Mouse (Mus musculus) stomach, postnatal 0 days (tissue): ENCODE data around the gene Gbf1. TPM values are rescaled to one million over a fixed set of nuclear protein-coding genes. Genes with fewer than 3 reads are reported as not detected.
A peak's percentile ranks its signal among the peaks of the same experiment; 100 is the strongest.

Source experiments
- ATAC-seq: fragments of 200-750 bp; cut with Nextera tagmentation; 2 replicates; pipeline ENCODE4 v1.8.0; 2017; ENCODE audit not compliant: low FRiP score, low TSS enrichment
- DNase-seq: peaks from one replicate; pipeline ENCODE4 v3.0.0-alpha.2; 2016; ENCODE audit warnings: low spot score
- H3K27ac ChIP-seq: fragments of 300-500 bp; sonication (generic); replicated peaks from 2 replicates; pipeline ENCODE4 v1.5.1; 2014; ENCODE audit warnings: mild to moderate bottlenecking, control low read depth
- H3K27me3 ChIP-seq: fragments of 300-500 bp; sonication (generic); 2 replicates; pipeline ENCODE4 v1.6.1; 2014; ENCODE audit warnings: low read length; ENCODE audit not compliant: control insufficient read depth, insufficient read depth
- H3K36me3 ChIP-seq: fragments of 300-500 bp; sonication (generic); 2 replicates; pipeline ENCODE4 v1.6.1; 2014; ENCODE audit warnings: low read length, mixed read lengths; ENCODE audit not compliant: control insufficient read depth, insufficient read depth
- H3K4me1 ChIP-seq: fragments of 300-500 bp; sonication (generic); replicated peaks from 2 replicates; pipeline ENCODE4 v1.6.1; 2014; ENCODE audit warnings: antibody characterized with exemption; ENCODE audit not compliant: control insufficient read depth, insufficient read depth
- H3K4me2 ChIP-seq: fragments of 300-500 bp; sonication (generic); replicated peaks from 2 replicates; pipeline ENCODE4 v1.6.1; 2014; ENCODE audit warnings: low read depth, mild to moderate bottlenecking, control low read depth, moderate library complexity
- H3K4me3 ChIP-seq: fragments of 300-500 bp; sonication (generic); 2 replicates; pipeline ENCODE4 v1.5.1; 2014; ENCODE audit warnings: low read depth, low read length, control low read depth
- H3K9ac ChIP-seq: fragments of 300-500 bp; sonication (generic); 2 replicates; pipeline ENCODE4 v1.6.1; 2014; ENCODE audit warnings: mild to moderate bottlenecking, low read length, control low read depth, mixed read lengths
- H3K9me3 ChIP-seq: fragments of 300-500 bp; sonication (generic); 2 replicates; pipeline ENCODE4 v1.6.1; 2016; ENCODE audit warnings: low read length; ENCODE audit not compliant: control insufficient read depth
- CTCF ChIP-seq: IDR thresholded peaks from 2 replicates; pipeline ENCODE4 v1.5.1; 2016; ENCODE audit warnings: antibody characterized with exemption, low read depth, mild to moderate bottlenecking, moderate library complexity
- EP300 ChIP-seq: optimal IDR thresholded peaks from 2 replicates; pipeline ENCODE3; 2016; ENCODE audit warnings: antibody characterized with exemption
- WGBS: fragments of 180-500 bp; shearing (Covaris S2); extraction: QIAGEN DNeasy Blood & Tissue Kit; methylation state at CpG from one replicate; pipeline ENCODE4 v1.1.7; 2014; 5-methylcytosine and 5-hydroxymethylcytosine counted together
- polyA plus RNA-seq: library from polyadenylated mRNA; unstranded; fragments of >200 nt; fragmentation: Nextera tagmentation; extraction: Ambion mirVana; gene quantifications from 2 replicates; pipeline ENCODE4 v1.2.1, GENCODE M21; 2015

Gene Gbf1
- polyA plus RNA-seq, 1 experiment from 2014 or later, result 29.0 TPM

GRCm38 (mm10) chr19:46321101-46321943 is 169.0 kb downstream of the Gbf1 start:
- TF ChIP-seq CTCF (no peak), EP300 (no peak)
- 41% methylated on average over 6 of the region's 6 CpGs for WGBS
- ATAC-seq (peak; percentile 24), DNase-seq (no peak)
- Histone ChIP-seq H3K27ac (no peak overlapping the region), H3K4me2 (no peak overlapping the region), H3K4me1 (no peaks in the 10 kb centered on the region), H3K36me3 (no peaks in the 10 kb centered on the region), H3K4me3 (no peak overlapping the region), H3K27me3 (peaks cover 3% of the 10 kb centered on the region; the same call in 1 of the 2 replicates), H3K9ac (no peak overlapping the region), H3K9me3 (no peaks in the 10 kb centered on the region)

- TF ChIP-seq CTCF (no peak), EP300 (no peak)
- no peak for ATAC-seq
- Histone ChIP-seq H3K9ac (no peak overlapping the region), H3K4me2 (no peak overlapping the region), H3K36me3 (no peaks in the 10 kb centered on the region), H3K9me3 (no peaks in the 10 kb centered on the region), H3K4me1 (0 out of 2 replicates have a peak, but pooled peaks cover under 1% of the 10 kb centered on the region), H3K27me3 (peaks cover 3% of the 10 kb centered on the region; the same call in 1 of the 2 replicates), H3K27ac (no peak overlapping the region; the same call in 1 of the 2 replicates), H3K4me3 (no peak overlapping the region)
- no peak for DNase-seq
- 62% methylated on average over 11 of the region's 11 CpGs for WGBS
Observed at GRCm38 (mm10) chr19:46322144-46322995, 170.1 kb downstream of the Gbf1 start.

GRCm38 (mm10) chr19:46322996-46323572 is 170.8 kb downstream of the Gbf1 start:
- Histone ChIP-seq H3K9me3 (no peaks in the 10 kb centered on the region), H3K4me1 (0 out of 2 replicates have a peak, but pooled peaks cover 2% of the 10 kb centered on the region), H3K4me2 (no peak overlapping the region), H3K36me3 (no peaks in the 10 kb centered on the region), H3K4me3 (no peak overlapping the region), H3K27me3 (peaks cover 1% of the 10 kb centered on the region; the same call in 1 of the 2 replicates), H3K27ac (no peak overlapping the region), H3K9ac (no peak overlapping the region)
- TF ChIP-seq CTCF (no peak), EP300 (no peak)
- DNase-seq (no peak), ATAC-seq (no peak)
- 70% methylated on average over 13 of the region's 13 CpGs for WGBS

GRCm38 (mm10) chr19:46323716-46324115 is 171.4 kb downstream of the Gbf1 start:
- ATAC-seq (no peak), DNase-seq (no peak)
- Histone ChIP-seq H3K27ac (no peak overlapping the region), H3K9ac (no peak overlapping the region), H3K9me3 (no peaks in the 10 kb centered on the region), H3K4me3 (no peak overlapping the region), H3K27me3 (no peaks in the 10 kb centered on the region; the same call in 1 of the 2 replicates), H3K4me2 (no peak overlapping the region), H3K36me3 (no peaks in the 10 kb centered on the region), H3K4me1 (0 out of 2 replicates have a peak, but pooled peaks cover 2% of the 10 kb centered on the region)
- 69% methylated on average over 5 of the region's 5 CpGs for WGBS
- TF ChIP-seq EP300, result no peak
- no peak for TF ChIP-seq CTCF

GRCm38 (mm10) chr19:46324366-46324765 is 172.1 kb downstream of the Gbf1 start:
- H3K36me3 ChIP-seq, result no peaks in the 10 kb centered on the region
- no peak for DNase-seq
- no peak overlapping the region for H3K9ac ChIP-seq
- TF ChIP-seq CTCF (no peak), EP300 (no peak)
- no peak for ATAC-seq
- H3K27me3 ChIP-seq, result no peaks in the 10 kb centered on the region; the same call in 1 of the 2 replicates
- H3K27ac ChIP-seq, result no peak overlapping the region
- H3K4me2 ChIP-seq, result no peak overlapping the region
- WGBS, result 70% methylated on average over 11 of the region's 11 CpGs
- H3K4me3 ChIP-seq, result no peak overlapping the region
- H3K4me1 ChIP-seq, result peaks cover 6% of the 10 kb centered on the region
- no peaks in the 10 kb centered on the region for H3K9me3 ChIP-seq
